Mouse (Mus musculus): ENCODE results near the gene Mrpl50. TPM values are rescaled to one million over a fixed set of nuclear protein-coding genes. Genes with fewer than 3 reads are reported as not detected.
"Not testable (repeated sequence)": the region's sequence is repeated elsewhere in the genome, so short reads cannot be mapped to it uniquely, and the experiment has no call there.

The Mrpl50 gene
- polyA plus RNA-seq, 1 experiment from 2014 or later = 96.8 TPM

GRCm38 (mm10) chr4:49519476-49519875 lies 1.4 kb downstream of the Mrpl50 start:
- Histone ChIP-seq H3K27ac (ENCODE audit: low read depth, low read length) (no peak overlapping the region), H3K4me1 (replicated peaks; ENCODE audit: control insufficient read depth, insufficient read depth, low read length) (peaks cover 3% of the 10 kb centered on the region; the same call in 1 of the 2 replicates), H3K4me2 (ENCODE audit: low read depth, low read length, severe bottlenecking) (no peak overlapping the region), H3K36me3 (ENCODE audit: control insufficient read depth, insufficient read depth, low read length) (no peaks in the 10 kb centered on the region; the same call in 1 of the 2 replicates), H3K27me3 (ENCODE audit: control insufficient read depth, insufficient read depth, low read length) (no peaks in the 10 kb centered on the region), H3K9ac (ENCODE audit: low read length) (no peak overlapping the region), H3K4me3 (ENCODE audit: low read depth, low read length) (no peak overlapping the region), H3K9me3 (ENCODE audit: control insufficient read depth, low read length) (no peaks in the 10 kb centered on the region)
- DNase-seq (ENCODE audit: low spot score) (no peak), ATAC-seq (replicated peaks; ENCODE audit: low FRiP score) (no peak)
- 83% methylated on average over 5 of the region's 5 CpGs for whole genome bisulfite sequencing

DNA sequence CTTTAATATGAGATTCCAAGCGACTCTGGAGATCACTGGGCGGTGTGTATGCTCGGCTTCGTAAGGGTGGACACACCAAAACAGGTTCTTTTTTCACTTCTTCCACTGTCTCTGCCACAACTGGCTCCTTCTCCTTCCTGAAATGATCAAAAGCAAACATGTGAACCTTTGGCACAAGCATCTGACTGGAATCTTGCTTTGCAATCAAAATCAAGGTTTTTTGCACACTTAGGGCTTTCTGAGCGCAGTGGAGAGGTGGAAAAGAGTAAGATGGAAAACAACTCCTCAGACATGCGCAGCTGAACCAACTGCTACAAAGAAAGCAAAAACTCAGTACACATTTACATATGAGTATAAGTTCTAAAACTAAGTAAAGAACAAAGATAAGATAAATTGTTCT lies 6.5 kb downstream of the Mrpl50 start:
- H3K27ac ChIP-seq (ENCODE audit: low read depth, low read length) = no peak overlapping the region
- no peaks in the 10 kb centered on the region for H3K9me3 ChIP-seq (ENCODE audit: control insufficient read depth, low read length)
- H3K4me3 ChIP-seq (ENCODE audit: low read depth, low read length) = no peak overlapping the region
- WGBS = 97% methylated on average over 6 of the region's 6 CpGs
- H3K27me3 ChIP-seq (ENCODE audit: control insufficient read depth, insufficient read depth, low read length) = no peaks in the 10 kb centered on the region
- ATAC-seq (replicated peaks; ENCODE audit: low FRiP score) (no peak), DNase-seq (ENCODE audit: low spot score) (no peak)
- H3K36me3 ChIP-seq (ENCODE audit: control insufficient read depth, insufficient read depth, low read length) = no peaks in the 10 kb centered on the region; the same call in 1 of the 2 replicates
- H3K4me1 ChIP-seq (replicated peaks; ENCODE audit: control insufficient read depth, insufficient read depth, low read length) = no peaks in the 10 kb centered on the region
- no peak overlapping the region for H3K9ac ChIP-seq (ENCODE audit: low read length)
- H3K4me2 ChIP-seq (ENCODE audit: low read depth, low read length, severe bottlenecking) = no peak overlapping the region

- 86% methylated on average over 4 of the region's 4 CpGs for WGBS
- Histone ChIP-seq H3K9me3 (ENCODE audit: control insufficient read depth, low read length) (no peaks in the 10 kb centered on the region), H3K36me3 (ENCODE audit: control insufficient read depth, insufficient read depth, low read length) (no peaks in the 10 kb centered on the region; the same call in 1 of the 2 replicates), H3K4me3 (ENCODE audit: low read depth, low read length) (no peak overlapping the region), H3K4me1 (replicated peaks; ENCODE audit: control insufficient read depth, insufficient read depth, low read length) (no peaks in the 10 kb centered on the region), H3K27me3 (ENCODE audit: control insufficient read depth, insufficient read depth, low read length) (no peaks in the 10 kb centered on the region), H3K4me2 (ENCODE audit: low read depth, low read length, severe bottlenecking) (no peak overlapping the region), H3K27ac (ENCODE audit: low read depth, low read length) (no peak overlapping the region), H3K9ac (ENCODE audit: low read length) (no peak overlapping the region)
- DNase-seq (ENCODE audit: low spot score) = no peak
- no peak for ATAC-seq (replicated peaks; ENCODE audit: low FRiP score)
Measured at GRCm38 (mm10) chr4:49512636-49513035, 8.3 kb downstream of the Mrpl50 start.

- H3K4me1 ChIP-seq (replicated peaks; ENCODE audit: control insufficient read depth, insufficient read depth, low read length); H3K9me3 ChIP-seq (ENCODE audit: control insufficient read depth, low read length); DNase-seq (ENCODE audit: low spot score); H3K9ac ChIP-seq (ENCODE audit: low read length); H3K27me3 ChIP-seq (ENCODE audit: control insufficient read depth, insufficient read depth, low read length); H3K27ac ChIP-seq (ENCODE audit: low read depth, low read length); H3K4me2 ChIP-seq (ENCODE audit: low read depth, low read length, severe bottlenecking); ATAC-seq (replicated peaks; ENCODE audit: low FRiP score); H3K4me3 ChIP-seq (ENCODE audit: low read depth, low read length); H3K36me3 ChIP-seq (ENCODE audit: control insufficient read depth, insufficient read depth, low read length): not testable (repeated sequence)
- WGBS = 96% methylated on average over 1 of the region's 1 CpGs
Measured at GRCm38 (mm10) chr4:49510236-49510835, 10.6 kb downstream of the Mrpl50 start.

DNA sequence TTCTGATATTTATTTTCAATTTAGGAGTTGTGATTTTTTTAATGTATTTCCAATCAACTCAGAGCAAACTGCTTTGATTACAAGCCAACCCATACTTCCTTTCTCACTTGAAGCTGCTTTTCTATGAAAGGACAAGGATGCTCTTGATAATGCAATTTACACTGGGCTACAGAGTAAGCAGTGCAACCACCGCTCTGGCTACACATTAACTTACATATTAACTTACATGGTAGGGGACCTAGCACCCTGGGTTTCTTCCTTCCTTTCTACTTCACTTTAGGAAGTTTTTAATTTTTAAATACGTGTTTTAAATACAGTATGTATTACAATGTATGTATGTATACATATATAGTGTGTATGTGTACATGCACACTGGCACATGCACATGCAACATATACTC lies 11.7 kb downstream of the Mrpl50 start:
- Histone ChIP-seq H3K9ac (ENCODE audit: low read length) (no peak overlapping the region), H3K27ac (ENCODE audit: low read depth, low read length) (no peak overlapping the region), H3K4me2 (ENCODE audit: low read depth, low read length, severe bottlenecking) (no peak overlapping the region), H3K4me3 (ENCODE audit: low read depth, low read length) (no peak overlapping the region), H3K27me3 (ENCODE audit: control insufficient read depth, insufficient read depth, low read length) (no peaks in the 10 kb centered on the region), H3K4me1 (replicated peaks; ENCODE audit: control insufficient read depth, insufficient read depth, low read length) (no peaks in the 10 kb centered on the region), H3K9me3 (ENCODE audit: control insufficient read depth, low read length) (no peaks in the 10 kb centered on the region), H3K36me3 (ENCODE audit: control insufficient read depth, insufficient read depth, low read length) (no peaks in the 10 kb centered on the region; the same call in 1 of the 2 replicates)
- no peak for DNase-seq (ENCODE audit: low spot score)
- no peak for ATAC-seq (replicated peaks; ENCODE audit: low FRiP score)
- WGBS = 90% methylated on average over 2 of the region's 2 CpGs

- Histone ChIP-seq H3K27me3 (ENCODE audit: control insufficient read depth, insufficient read depth, low read length) (no peaks in the 10 kb centered on the region), H3K9me3 (ENCODE audit: control insufficient read depth, low read length) (no peaks in the 10 kb centered on the region), H3K4me2 (ENCODE audit: low read depth, low read length, severe bottlenecking) (no peak within 1 kb of the TSS), H3K9ac (ENCODE audit: low read length) (no peak within 1 kb of the TSS), H3K4me3 (ENCODE audit: low read depth, low read length) (no peak within 1 kb of the TSS), H3K4me1 (replicated peaks; ENCODE audit: control insufficient read depth, insufficient read depth, low read length) (no peaks in the 10 kb centered on the region), H3K27ac (ENCODE audit: low read depth, low read length) (no peak within 1 kb of the TSS), H3K36me3 (ENCODE audit: control insufficient read depth, insufficient read depth, low read length) (no peaks in the 10 kb centered on the region; the same call in 1 of the 2 replicates)
- no peak for DNase-seq (ENCODE audit: low spot score)
- no peak for ATAC-seq (replicated peaks; ENCODE audit: low FRiP score)
- 78% methylated on average over 3 of the region's 3 CpGs for WGBS
Measured at GRCm38 (mm10) chr4:49506386-49506785, 14.5 kb downstream of the Mrpl50 start, which contains the start of gene Baat. TSS of gene Baat (minus strand) at chr4:49506557.

DNA sequence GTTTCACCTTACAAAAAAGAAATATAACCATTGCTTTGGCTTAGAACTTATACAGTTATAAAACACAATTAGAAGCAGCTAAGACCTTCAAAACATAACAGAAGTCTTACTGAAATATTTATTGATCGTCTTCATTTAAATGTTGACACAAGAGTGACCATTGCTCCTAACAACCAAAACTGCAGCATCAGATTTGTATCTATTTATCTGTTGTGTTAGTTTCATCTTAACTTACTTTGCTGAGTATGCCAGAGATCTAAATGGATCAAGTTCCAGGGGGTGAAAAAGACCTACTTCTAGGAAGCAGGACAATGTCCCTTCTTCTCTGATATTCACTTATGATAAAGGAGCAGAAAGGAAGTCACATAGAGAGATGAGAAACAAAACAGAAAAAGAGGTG lies 17.3 kb downstream of the Mrpl50 start:
- H3K4me1 ChIP-seq (replicated peaks; ENCODE audit: control insufficient read depth, insufficient read depth, low read length) = no peaks in the 10 kb centered on the region
- no peak overlapping the region for H3K4me2 ChIP-seq (ENCODE audit: low read depth, low read length, severe bottlenecking)
- ATAC-seq (replicated peaks; ENCODE audit: low FRiP score) (no peak), DNase-seq (ENCODE audit: low spot score) (no peak)
- no peak overlapping the region for H3K4me3 ChIP-seq (ENCODE audit: low read depth, low read length)
- no peaks in the 10 kb centered on the region for H3K36me3 ChIP-seq (ENCODE audit: control insufficient read depth, insufficient read depth, low read length)
- 90% methylated on average over 1 of the region's 1 CpGs for WGBS
- H3K9ac ChIP-seq (ENCODE audit: low read length) = no peak overlapping the region
- H3K27ac ChIP-seq (ENCODE audit: low read depth, low read length) = no peak overlapping the region
- no peaks in the 10 kb centered on the region for H3K27me3 ChIP-seq (ENCODE audit: control insufficient read depth, insufficient read depth, low read length)
- H3K9me3 ChIP-seq (ENCODE audit: control insufficient read depth, low read length) = no peaks in the 10 kb centered on the region

GRCm38 (mm10) chr4:49485934-49486650 lies 34.8 kb downstream of the Mrpl50 start:
- H3K9ac ChIP-seq (ENCODE audit: low read length) = not testable (repeated sequence)

DNA sequence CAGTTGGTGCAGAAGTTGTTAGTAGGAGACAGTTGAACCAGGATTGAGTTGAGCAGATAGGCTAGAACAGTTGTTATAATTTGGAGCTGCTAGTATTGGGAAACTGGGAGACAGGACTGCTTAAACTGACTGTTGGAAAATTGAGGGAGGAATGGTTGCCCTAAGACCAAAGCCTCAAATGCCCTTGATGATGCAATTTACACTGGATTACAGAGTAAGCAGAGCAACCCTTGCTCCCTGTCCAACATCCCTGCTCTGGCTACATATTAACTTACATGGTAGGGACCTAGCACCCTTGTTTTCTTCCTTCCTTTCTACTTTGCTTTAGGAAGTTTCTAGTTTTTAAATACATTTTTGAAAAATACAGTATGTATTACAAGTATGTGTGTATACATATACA lies 35.5 kb downstream of the Mrpl50 start:
- no peak overlapping the region for H3K27ac ChIP-seq (ENCODE audit: low read depth, low read length)
- no peaks in the 10 kb centered on the region for H3K9me3 ChIP-seq (ENCODE audit: control insufficient read depth, low read length)

More at GRCm38 (mm10) chr4:49485934-49486650, 34.8 kb downstream of the Mrpl50 start:
- H3K27ac ChIP-seq (ENCODE audit: low read depth, low read length); H3K36me3 ChIP-seq (ENCODE audit: control insufficient read depth, insufficient read depth, low read length); H3K27me3 ChIP-seq (ENCODE audit: control insufficient read depth, insufficient read depth, low read length); DNase-seq (ENCODE audit: low spot score); H3K4me1 ChIP-seq (replicated peaks; ENCODE audit: control insufficient read depth, insufficient read depth, low read length); H3K4me2 ChIP-seq (ENCODE audit: low read depth, low read length, severe bottlenecking); H3K4me3 ChIP-seq (ENCODE audit: low read depth, low read length); H3K9me3 ChIP-seq (ENCODE audit: control insufficient read depth, low read length); ATAC-seq (replicated peaks; ENCODE audit: low FRiP score): not testable (repeated sequence)
- WGBS = 80% methylated on average over 3 of the region's 3 CpGs

More for the DNA sequence above, 35.5 kb downstream of the Mrpl50 start:
- no peaks in the 10 kb centered on the region for H3K36me3 ChIP-seq (ENCODE audit: control insufficient read depth, insufficient read depth, low read length)
- H3K4me1 ChIP-seq (replicated peaks; ENCODE audit: control insufficient read depth, insufficient read depth, low read length) = no peaks in the 10 kb centered on the region
- no peak overlapping the region for H3K9ac ChIP-seq (ENCODE audit: low read length)
- H3K4me2 ChIP-seq (ENCODE audit: low read depth, low read length, severe bottlenecking) = no peak overlapping the region
- no peaks in the 10 kb centered on the region for H3K27me3 ChIP-seq (ENCODE audit: control insufficient read depth, insufficient read depth, low read length)
- DNase-seq (ENCODE audit: low spot score) = no peak
- ATAC-seq (replicated peaks; ENCODE audit: low FRiP score) = no peak
- H3K4me3 ChIP-seq (ENCODE audit: low read depth, low read length) = no peak overlapping the region

All from forebrain, embryonic 11.5 days (tissue).